Mouse (Mus musculus) Patski (cell line): ENCODE measurements around the gene Ncor2. TPM values are rescaled to one million over a fixed set of nuclear protein-coding genes. Genes with fewer than 3 reads are reported as not detected.

Experiments
- ATAC-seq: fragments of 100-300 bp; one replicate; pipeline ENCODE4 v1.8.0; 2021
- CTCF ChIA-PET: fragments of 350-600 bp; sonication (Branson Sonifier 250); formaldehyde crosslinking; loops from one replicate; lab custom pipeline; 2022; ENCODE audit warnings: inconsistent platforms; lab: Charles Lee
- POLR2A ChIA-PET: fragments of 350-600 bp; sonication (Branson Sonifier 250); formaldehyde crosslinking; loops from one replicate; lab custom pipeline; 2022; ENCODE audit warnings: antibody characterized with exemption, inconsistent platforms; lab: Charles Lee
- DNase-seq: peaks from one replicate; pipeline ENCODE4 v3.0.0-alpha.2; 2011; ENCODE audit warnings: low read depth, low spot score
- H3K27me3 ChIP-seq: fragments of 371-371 bp; one replicate; pipeline ENCODE4 v1.5.1; 2021
- CTCF ChIP-seq: fragments of 100-300 bp; IDR thresholded peaks from one replicate; pipeline ENCODE4 v1.5.1; 2021
- in situ Hi-C: fragments of 300-500 bp; cut with MboI; formaldehyde crosslinking; loops from 3 replicates; pipeline ENCODE4 v1.11.1; 2018; ENCODE audit warnings: low pct_unique_long_range_greater_than_20kb, mixed read lengths
- polyA plus RNA-seq: library from polyadenylated mRNA; unstranded; gene quantifications from one replicate; pipeline ENCODE4 v1.2.3, GENCODE M21; 2021

The Ncor2 gene
- polyA plus RNA-seq, 1 experiment from 2014 or later: 98.6 TPM

DNA sequence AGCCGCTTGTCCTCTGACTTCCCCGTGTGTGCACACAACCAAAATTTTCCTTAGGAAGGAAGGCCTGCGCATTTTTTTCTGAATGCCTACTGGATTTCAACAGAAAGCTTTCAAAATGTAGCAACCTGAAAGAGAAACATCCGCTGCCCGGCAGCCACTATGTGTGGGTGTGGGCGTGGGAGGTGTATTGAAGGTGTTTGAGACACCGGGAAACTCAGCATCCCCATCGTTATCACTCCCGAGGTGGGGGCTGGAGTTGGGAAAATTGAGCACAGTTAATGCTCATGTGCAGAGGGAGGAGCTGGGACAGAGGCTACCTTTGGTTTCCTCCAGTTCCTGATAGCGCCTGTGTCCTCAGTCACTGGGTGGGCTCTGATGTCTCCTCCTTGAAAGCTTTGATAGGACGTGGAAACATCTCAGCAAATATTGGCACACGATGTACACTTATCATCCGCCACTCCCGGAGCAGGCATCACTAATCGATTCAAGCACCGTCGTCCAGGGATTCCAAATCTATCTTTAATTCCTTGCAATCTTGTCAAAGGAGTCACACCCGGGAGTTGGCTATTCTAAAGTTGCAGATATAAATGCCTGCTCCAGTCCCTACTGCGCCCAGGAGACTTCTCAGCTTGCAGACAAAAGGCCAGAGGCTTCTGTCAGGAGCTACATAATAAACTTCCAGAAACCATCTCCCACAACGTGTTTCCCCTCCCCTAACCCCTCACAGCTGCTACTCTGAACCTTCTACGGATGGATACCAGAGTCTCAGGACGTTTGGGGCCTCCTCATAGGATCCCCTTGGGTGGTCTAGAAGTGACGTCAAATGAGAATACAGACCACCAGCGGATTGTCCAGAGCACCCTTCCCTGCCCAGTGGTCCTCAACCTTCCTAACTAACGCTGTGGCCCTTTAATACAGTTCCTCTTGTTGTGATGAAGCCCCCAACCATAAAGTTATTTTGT is 14.7 kb upstream of the Ncor2 start:
- TF ChIP-seq CTCF: no peak
- ATAC-seq: no peak
- no peak for DNase-seq
- ChIA-PET CTCF (no interaction called here), POLR2A (no interaction called here)
- in situ Hi-C loops: no loop called here
- no peaks in the 10 kb centered on the region for H3K27me3 ChIP-seq

DNA sequence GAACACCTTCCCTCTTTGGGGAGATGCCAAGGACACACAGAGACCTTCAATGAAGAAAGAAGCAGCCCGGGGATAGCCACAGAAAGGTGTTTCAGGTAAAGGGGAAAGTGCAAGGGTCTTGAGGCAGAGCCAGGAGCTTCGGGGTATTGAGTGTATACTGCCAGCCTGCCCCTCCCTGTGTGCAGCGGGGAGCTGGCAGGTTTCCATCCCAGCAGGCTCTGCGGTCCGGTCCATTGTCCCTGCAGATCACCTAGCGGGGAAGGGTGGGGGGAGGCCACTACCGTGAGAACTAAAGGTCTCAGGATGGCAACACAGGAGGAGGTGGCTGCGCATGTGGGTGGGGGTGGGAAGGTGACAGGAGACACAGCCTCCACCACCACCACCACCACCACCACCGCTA is 12.6 kb upstream of the Ncor2 start:
- no peaks in the 10 kb centered on the region for H3K27me3 ChIP-seq
- in situ Hi-C loops: no loop called here
- ATAC-seq: no peak
- ChIA-PET POLR2A (no interaction called here), CTCF (interaction anchor here (2.6 kb wide), 1 partner anchor 11 kb away, joined by 10 read pairs; no protein-coding TSS in a partner anchor)
- no peak for DNase-seq
- no peak for TF ChIP-seq CTCF

- H3K27me3 ChIP-seq: no peaks in the 10 kb centered on the region
- CTCF ChIA-PET: interaction anchor here (1.4 to 2.7 kb wide), 4 partner anchors 12 to 76 kb away, joined by 4 to 10 read pairs (median 7); no protein-coding TSS in a partner anchor
- no peak for DNase-seq
- in situ Hi-C loops: no loop called here
- POLR2A ChIA-PET: interaction anchor here (0.9 to 1.6 kb wide), 2 partner anchors 11 to 45 kb away, joined by 3 read pairs; no protein-coding TSS in a partner anchor
- no peak for TF ChIP-seq CTCF
- ATAC-seq: no peak
These were observed 11.2 kb upstream of the Ncor2 start for GRCm38 (mm10) chr5:125190105-125190813.

GRCm38 (mm10) chr5:125189625-125190024 is 10.6 kb upstream of the Ncor2 start:
- TF ChIP-seq CTCF: no peak
- DNase-seq (no peak), ATAC-seq (no peak)
- in situ Hi-C loops: no loop called here
- H3K27me3 ChIP-seq: no peaks in the 10 kb centered on the region
- POLR2A ChIA-PET: interaction anchor here (1.6 kb wide), 1 partner anchor 44 kb away, joined by 3 read pairs; no protein-coding TSS in a partner anchor
- CTCF ChIA-PET: interaction anchor here (0.8 to 2.7 kb wide), 11 partner anchors 8 to 290 kb away, joined by 3 to 10 read pairs (median 3); no protein-coding TSS in a partner anchor

GRCm38 (mm10) chr5:125188812-125189598 is 10.0 kb upstream of the Ncor2 start:
- TF ChIP-seq CTCF: no peak
- in situ Hi-C loops: no loop called here
- no peak for DNase-seq
- no peaks in the 10 kb centered on the region for H3K27me3 ChIP-seq
- POLR2A ChIA-PET: interaction anchor here (1.6 kb wide), 1 partner anchor 44 kb away, joined by 3 read pairs; no protein-coding TSS in a partner anchor
- CTCF ChIA-PET: interaction anchor here (0.7 to 2.7 kb wide), 15 partner anchors 7 to 290 kb away, joined by 3 to 10 read pairs (median 3); no protein-coding TSS in a partner anchor
- ATAC-seq: peak; percentile 57

DNA sequence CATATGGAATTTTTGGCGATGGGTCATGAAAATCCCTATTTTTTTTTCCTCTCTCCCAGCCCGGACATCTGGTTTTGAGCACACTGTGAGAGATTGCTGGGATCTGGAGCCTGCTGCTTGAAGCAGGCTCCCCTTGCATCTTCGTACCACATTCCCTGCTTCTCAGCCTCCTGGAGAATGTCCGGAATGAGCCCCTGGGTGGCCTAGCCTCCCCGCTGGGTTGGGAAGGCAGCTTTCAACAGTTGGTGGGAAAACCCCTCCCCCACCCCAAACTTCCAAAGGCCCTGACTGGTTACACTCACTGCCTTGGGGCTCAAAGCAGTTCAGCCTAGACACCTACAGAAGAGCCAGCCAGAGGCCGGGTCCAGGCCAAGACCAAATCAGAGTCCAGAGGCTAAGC is 5.8 kb upstream of the Ncor2 start:
- ChIA-PET CTCF (no interaction called here), POLR2A (interaction anchor here (0.7 to 1.4 kb wide), 3 partner anchors 8 to 169 kb away, joined by 3 to 5 read pairs (median 5); no protein-coding TSS in a partner anchor)
- TF ChIP-seq CTCF: no peak
- peak; percentile 98 for DNase-seq
- in situ Hi-C loops: no loop called here
- peak; percentile 57 for ATAC-seq
- H3K27me3 ChIP-seq: no peaks in the 10 kb centered on the region

DNA sequence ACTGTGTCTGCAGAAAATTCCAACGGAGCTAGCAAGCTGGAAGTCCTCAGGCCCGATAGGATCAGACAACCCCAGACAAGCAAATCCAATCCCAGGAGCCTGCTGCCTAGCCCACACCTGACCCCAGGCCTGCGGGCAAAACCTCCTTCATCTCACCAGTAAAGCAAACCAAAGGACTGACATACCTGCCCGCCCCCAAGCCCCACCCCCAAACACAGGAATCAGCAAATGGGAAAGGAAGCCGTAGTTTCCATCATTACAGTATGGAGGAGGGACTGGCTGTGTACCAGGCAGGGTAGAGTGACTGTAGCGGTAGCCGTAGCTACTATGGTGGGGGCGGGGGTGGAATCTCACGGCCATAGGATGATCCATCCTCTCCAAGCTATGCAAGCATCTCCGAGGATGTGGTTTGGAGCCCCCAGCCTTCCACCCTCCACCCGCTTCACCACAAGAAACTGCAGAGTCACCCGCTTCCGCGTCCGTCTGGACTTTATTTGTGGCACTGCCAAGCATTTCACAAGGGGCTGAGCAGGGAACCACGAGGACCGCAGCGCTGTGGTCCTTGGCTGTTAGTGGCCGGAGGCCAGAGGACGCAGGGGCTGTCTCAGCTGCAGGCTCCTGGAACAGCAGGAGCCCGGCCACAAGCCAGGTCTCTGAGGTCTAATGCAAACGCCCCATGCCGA is 4.4 kb upstream of the Ncor2 start:
- ChIA-PET POLR2A (interaction anchor here (0.7 kb wide), 1 partner anchor 310 kb away, joined by 3 read pairs; no protein-coding TSS in a partner anchor), CTCF (no interaction called here)
- no peak for TF ChIP-seq CTCF
- H3K27me3 ChIP-seq: no peaks in the 10 kb centered on the region
- in situ Hi-C loops: no loop called here
- DNase-seq (no peak), ATAC-seq (no peak)

GRCm38 (mm10) chr5:125180630-125181263 is 1.7 kb upstream of the Ncor2 start:
- no peak for TF ChIP-seq CTCF
- ChIA-PET POLR2A (no interaction called here), CTCF (interaction anchor here (1.1 to 2.4 kb wide), 2 partner anchors 88 to 90 kb away, joined by 3 to 9 read pairs; no protein-coding TSS in a partner anchor)
- no peaks in the 10 kb centered on the region for H3K27me3 ChIP-seq
- ATAC-seq (no peak), DNase-seq (no peak)
- in situ Hi-C loops: no loop called here
